Mouse (Mus musculus) liver, embryonic 14.5 days (tissue): ENCODE results near the gene Rad17.
A peak's percentile ranks its signal among the peaks of the same experiment; 100 is the strongest.

Source experiments
- CTCF ChIP-seq: IDR thresholded peaks from 2 replicates; pipeline ENCODE4 v1.5.1; 2016; ENCODE audit warnings: antibody characterized with exemption, low read depth, control low read depth
- EP300 ChIP-seq: IDR thresholded peaks from 2 replicates; pipeline ENCODE4 v1.6.1; 2016; ENCODE audit warnings: antibody characterized with exemption, low read depth

DNA sequence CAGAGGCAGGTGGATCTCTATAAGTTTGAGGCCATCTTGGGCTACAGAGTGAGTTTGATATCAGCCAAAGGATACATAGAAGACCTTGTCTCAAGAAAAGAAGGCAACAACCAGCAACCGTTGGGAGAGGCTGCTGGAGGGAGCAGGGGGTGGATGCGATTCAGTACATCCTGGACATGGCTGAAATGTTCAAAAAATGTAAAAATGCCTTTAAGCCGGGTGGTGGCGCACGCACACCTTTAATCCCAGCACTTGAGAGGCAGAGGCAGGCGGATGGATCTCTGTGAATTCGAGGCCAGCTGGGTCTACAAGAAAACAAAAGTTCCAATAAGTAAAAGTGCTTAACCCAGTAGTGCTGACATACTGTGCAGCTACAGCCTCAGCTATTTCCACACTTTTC lies 36.7 kb upstream of the Rad17 start:
- TF ChIP-seq CTCF: peak; percentile 45
- no peak for TF ChIP-seq EP300
